Mouse (Mus musculus): ENCODE results near the gene Stxbp4.
A peak's percentile ranks its signal among the peaks of the same experiment; 100 is the strongest.

The Stxbp4 gene

GRCm38 (mm10) chr11:90649777-90650176 lies 11.9 kb upstream of the Stxbp4 start:
- no peak for DNase-seq

DNA sequence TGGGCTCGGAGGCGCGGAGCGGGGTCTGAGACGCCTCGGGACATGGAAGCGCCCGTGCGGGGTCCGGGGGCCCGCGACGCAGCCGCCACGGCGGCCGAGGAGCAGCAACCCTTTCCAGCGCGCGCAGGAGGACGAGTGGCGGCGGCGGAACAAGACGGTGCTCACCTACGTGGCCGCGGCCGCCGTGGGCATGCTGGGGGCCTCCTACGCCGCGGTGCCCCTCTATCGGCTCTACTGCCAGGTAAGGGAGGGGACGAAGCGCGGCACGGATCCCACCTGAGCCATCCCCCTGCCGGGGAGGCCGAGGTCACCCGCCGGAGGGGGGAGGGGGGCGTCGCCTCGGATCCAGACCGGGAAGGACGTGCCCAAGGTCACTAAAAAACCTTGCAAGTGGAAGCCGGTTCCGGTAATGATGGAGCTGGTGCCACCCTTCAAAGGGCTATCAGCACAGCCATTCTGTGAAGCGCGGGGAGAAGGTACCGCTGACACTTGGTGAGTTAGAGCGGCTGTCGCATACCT lies 487 bp upstream of the Stxbp4 start:
- DNase-seq = peak; percentile 43

GRCm38 (mm10) chr11:90634661-90635060 lies 3.2 kb downstream of the Stxbp4 start:
- DNase-seq = no peak

DNA sequence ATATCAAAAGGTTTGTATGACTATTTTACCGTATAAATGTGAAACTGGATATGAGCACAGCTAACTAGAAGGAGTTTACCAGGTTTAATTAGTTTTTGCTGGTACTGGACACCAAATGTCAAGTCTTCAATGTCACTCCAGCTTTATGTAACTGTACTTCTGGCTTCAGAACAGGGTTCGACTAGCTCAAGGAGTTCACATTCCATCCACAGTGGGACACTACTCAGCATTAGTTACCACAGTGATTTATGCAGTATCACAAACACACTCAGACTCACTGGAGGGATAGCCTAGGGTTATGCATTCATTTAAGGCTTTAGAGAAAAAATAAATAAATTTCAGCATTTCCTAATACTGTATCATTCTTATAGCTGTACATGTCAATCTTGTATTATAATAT lies 5.4 kb downstream of the Stxbp4 start:
- DNase-seq = no peak

DNA sequence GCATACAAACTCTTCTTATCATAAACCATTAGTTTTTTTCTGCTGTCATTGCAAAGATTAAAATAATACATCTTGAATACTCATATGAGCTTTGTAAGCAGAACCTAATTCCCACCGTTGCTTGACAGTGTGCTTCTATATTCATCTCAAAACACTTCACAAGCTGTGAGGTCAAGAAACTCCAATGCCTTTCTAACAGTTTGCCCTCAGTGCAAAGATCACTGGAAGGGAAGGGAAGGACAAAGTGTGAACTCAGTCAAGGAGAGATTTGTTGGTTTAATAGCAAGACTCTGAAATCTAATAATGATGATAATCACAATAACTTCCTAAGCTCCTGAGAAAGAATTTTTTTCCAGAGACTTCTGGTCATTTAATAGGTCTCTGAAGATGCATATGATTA lies 10.1 kb downstream of the Stxbp4 start:
- DNase-seq = no peak

DNA sequence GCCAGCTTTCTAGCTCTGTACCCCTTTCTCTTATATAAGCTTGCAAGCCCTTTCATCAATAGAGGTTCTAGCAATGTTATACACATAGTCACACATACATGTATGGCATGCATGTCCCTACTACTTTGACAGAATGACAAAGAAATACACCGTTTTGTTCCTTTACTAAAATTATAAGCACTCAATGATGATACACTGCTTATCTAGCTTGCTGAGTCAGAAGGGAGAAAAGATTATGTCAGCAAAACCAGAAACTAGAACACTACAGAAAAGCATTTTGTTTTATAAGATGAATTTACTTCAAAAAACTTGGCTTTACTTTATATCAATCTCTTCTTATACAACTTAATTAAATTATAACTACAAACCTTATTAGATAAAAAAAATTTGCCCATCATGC lies 12.7 kb downstream of the Stxbp4 start:
- no peak for DNase-seq

DNA sequence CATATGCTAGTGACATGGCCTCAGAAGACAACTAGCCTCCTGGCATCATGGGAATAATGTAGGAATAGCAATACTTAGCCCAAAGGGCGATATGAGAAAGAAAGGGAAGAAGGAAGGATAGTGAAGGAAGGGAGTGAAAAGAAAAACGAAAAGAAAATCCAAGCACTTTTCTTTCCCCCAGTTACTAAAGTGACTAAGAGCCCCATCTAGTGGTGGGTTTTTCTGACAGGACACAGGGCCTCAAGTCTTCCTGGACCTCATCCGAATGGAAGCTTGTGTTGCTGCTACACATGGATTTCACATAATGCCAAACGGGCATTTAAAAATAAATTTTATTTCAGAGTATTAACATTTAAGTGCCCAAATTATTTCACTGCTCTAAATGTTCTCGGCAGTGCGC lies 14.4 kb downstream of the Stxbp4 start:
- no peak for DNase-seq

DNA sequence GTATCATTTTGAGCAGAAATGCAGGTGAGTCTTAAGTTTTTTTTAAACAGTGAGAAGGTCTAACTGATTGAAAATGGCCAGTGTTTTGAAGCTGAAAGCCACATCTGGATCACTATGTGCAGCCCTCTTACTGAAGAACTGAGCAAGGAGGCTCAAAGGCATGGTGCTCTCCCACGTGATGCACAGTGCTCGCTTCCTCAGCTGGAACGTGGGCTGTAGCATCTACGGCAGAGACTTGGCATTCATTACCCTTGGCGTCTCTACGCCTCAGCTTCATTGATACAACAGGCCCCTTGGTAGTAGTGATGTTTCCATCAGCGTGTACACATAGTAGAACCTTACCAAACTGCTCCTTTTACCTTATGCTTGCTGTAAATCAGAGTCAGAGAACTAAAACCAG lies 15.4 kb downstream of the Stxbp4 start:
- no peak for DNase-seq

GRCm38 (mm10) chr11:90622044-90622443 lies 15.8 kb downstream of the Stxbp4 start:
- DNase-seq = no peak

DNA sequence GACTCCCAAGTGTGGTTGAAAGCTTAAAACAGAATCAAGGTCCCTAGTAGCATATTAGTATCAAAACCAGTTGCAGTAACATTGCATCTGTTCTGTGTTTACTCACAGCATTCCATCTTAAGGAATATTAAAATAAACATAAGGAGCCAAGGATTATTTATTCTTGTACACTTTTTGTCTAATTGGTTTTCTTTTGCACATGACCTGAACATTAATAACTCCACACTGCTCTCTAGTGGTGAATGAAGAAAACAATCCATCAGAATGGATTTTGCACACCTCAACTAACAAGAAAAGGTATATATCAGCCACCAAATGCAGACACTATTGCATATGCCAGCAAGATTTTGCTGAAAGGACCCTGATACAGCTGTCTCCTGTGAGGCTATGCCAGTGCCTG lies 21.5 kb downstream of the Stxbp4 start:
- DNase-seq = no peak

DNA sequence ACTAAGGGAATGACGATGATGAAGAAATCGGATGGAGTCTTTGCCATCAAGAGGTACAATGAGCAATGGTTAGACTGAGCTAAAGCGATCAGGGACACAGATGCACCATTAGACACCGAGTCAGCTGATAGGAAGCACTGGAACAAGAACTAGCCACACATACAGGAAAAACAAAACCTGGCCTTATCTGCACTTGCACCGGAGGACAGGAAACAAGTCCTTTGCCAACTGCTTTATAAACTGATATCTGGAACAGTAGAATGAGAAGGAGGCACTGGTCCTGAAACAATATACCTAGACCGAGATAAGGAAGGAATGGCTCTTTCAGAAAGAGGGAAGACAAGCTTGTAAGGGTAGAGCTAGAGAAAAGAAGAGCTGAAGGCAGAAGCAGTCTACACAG lies 23.1 kb downstream of the Stxbp4 start:
- DNase-seq = no peak

DNA sequence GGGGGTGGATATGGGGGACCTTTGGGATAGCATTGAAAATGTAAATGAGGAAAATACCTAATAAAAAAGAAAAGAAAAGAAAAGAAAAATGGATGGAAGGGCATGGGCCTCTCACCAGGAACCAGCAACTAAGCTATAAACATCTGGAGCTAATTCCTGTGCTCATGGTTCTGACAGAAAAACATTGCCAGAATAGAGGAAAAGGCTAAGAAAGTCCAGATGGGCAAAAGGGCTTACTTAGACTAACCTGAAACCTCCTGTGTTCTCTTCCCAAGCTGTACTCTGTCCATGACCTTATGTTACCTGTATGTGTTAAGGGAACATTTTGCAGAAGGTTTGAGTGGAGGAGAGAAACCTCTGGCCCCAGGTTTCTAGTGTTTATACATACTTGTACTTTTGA lies 25.8 kb downstream of the Stxbp4 start:
- DNase-seq = no peak

DNA sequence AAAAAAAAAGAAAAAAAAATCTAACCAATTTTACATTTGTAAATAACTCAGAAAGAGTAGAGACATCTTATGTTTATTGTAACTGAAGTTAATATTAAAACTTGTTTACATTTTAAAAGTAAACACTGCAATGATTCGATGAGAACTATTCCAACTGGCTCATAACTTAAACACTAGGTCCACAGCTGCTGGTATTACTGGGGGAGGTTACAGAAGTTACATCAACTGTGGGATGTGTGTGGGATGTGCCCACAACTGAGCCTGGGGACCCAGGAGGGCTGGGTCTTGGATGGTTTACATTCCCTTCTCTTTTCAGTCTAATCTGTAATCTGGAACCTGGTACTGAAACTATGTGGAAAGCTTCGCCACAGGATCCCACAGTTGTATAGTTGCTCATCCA lies 34.8 kb downstream of the Stxbp4 start:
- no peak for DNase-seq

GRCm38 (mm10) chr11:90595826-90596225 lies 42.1 kb downstream of the Stxbp4 start:
- no peak for DNase-seq

DNA sequence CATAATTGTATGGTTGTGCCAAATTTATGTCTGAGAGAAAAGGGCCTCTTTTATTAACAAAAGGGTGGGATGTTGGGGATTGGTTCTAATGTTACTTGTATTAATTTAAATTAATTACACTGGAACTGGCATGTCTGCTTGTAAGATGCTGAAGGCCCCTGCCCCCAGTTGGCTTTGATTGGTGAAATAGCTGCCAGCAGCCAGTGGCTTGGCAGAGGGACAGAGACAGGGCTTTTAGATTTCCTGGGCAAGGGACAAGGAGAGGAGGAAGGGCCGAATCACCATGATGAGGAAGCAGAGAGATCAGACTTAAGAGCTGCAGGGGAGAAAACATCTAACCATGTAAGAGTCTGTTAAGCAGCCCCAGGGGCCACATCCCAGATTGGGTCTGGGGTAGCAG lies 46.9 kb downstream of the Stxbp4 start:
- no peak for DNase-seq

GRCm38 (mm10) chr11:90586203-90586602 lies 51.7 kb downstream of the Stxbp4 start:
- DNase-seq = no peak

DNA sequence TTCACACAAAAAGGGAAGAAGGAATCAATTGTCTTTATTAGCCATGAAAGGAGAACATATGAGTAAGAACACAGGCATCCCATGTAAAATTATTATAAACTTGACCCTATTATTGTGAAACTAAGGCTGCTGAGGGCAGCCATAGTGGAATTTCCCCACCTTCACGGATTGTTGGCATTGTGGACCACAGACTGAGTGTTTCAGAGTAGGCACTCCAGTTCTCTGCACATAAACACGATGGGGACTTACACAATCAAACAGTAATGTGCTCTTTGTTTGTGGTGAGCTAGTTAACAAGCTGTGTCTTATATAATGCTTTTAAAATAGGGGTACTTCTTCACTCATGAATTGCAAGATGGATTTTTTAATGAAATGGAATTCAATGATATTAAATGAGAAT lies 52.1 kb downstream of the Stxbp4 start:
- no peak for DNase-seq

DNA sequence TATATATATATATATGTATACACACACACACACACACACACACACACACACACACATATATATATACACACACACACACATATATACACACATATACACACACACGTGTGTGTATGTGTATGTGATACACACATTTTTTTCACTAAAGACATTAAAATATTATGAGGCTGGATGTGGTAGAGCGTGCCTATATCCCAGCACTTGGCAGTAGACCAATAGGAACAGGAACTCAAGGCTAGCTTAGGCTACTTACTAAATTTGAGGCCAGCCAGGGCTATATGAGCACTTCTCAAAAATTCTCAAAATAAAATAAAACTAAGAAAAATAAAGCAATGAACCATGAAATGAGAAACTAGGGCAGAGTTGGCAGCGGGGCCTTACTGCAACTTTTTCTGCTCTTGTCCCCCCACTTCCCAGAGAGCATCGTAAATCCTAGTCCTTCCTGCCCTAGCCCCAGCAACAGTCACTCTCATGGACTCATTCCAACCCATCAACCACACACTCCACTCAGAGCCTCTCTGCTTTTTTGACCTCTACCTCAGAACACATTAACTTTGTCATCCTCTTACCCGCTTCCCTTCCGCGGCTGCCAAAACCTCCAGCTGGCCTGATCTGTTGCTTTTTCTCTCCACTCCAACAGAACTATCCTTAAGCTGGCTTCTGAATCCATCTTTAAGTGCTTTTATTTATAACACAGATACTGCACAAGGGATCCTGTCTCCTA lies 60.7 kb downstream of the Stxbp4 start:
- no peak for DNase-seq

DNA sequence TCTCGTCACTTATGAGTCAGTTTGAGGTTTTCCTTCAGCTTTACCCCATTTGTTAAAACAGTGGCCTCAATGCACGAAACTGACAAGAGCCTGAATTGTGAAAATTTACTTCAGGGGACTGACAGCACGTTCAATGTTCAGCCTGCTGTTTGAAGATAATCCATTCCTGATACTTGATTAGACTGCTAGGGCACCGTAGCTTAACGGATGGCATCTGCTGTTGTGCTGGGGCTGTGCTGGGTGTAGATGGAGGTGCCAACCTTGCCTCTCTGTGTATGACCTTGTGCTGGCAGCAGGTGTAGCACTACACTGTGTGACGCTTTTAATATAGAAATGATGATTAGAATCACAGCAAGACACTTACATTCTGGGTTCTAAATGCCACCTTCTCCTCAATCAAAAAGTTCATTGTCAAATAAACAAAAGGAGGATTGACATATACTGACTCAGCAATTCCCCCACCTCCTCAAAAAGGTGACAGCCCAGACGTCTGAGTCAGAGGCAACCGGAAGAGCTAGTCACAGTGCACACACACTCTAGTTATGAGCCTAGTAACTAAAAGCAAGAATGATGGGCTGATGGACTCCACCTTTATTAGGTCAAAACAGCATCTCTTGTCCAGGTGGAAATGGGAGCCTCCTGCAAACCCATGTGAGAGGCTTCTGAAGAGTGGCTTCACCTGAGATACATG lies 61.5 kb downstream of the Stxbp4 start:
- no peak for DNase-seq

- DNase-seq = no peak
Measured at GRCm38 (mm10) chr11:90575491-90576048, 62.3 kb downstream of the Stxbp4 start.

- no peak for DNase-seq
Measured at GRCm38 (mm10) chr11:90570646-90571259, 67.1 kb downstream of the Stxbp4 start.

DNA sequence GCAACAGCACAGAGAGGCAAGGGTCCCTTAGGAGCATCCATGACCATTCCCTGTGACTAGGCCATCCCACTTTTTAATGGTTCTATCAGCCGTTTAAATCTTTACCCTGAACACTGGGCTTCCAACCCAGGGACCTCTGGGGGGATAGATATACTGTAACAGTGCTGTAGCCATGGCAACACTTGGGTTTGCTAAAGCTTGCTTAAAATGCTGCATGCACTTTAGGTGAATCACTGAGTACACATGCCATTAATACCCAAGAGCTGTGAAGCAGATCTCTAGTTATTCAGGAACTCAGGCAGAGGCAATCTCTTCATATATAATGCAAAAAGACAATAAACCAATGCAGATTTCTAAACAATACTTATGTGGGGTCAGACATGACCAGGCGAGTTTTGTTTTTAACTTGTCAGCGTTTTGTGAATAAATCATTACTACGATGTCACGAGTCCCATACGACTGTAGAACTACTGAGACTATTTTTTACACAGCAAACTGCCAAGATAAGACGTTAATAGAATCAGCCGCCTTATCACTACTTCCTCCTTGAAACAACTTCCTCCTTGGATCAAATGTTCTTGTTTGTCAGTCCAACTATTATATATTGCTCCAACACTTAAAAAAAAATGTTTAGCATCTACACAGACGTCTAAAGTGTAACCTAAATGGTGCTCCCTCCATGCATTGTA lies 79.4 kb downstream of the Stxbp4 start:
- DNase-seq = no peak

DNA sequence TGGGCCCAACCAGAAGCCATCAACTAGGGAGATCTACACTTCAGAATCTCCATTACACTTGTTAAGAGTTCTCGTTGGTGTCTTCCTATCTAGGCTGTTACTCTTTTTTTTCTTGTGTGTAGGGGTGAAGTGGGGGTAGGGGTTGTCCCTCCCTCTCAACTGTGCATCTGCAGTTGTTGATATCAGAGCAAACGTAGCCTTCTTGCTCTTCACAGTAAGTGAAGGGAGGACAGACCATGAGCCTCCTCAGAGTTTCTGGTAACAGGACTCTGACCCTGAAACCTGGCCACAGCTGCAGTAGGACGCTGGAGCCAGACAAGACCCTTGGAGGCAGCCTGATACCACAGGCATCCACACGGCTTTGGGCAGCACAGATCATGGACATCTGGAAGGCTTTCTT lies 81.4 kb downstream of the Stxbp4 start:
- no peak for DNase-seq

All from cerebellum, adult 11 months (tissue).